8 mouse cellular contexts compared by ENCODE assay signal in the genomic region with DNA sequence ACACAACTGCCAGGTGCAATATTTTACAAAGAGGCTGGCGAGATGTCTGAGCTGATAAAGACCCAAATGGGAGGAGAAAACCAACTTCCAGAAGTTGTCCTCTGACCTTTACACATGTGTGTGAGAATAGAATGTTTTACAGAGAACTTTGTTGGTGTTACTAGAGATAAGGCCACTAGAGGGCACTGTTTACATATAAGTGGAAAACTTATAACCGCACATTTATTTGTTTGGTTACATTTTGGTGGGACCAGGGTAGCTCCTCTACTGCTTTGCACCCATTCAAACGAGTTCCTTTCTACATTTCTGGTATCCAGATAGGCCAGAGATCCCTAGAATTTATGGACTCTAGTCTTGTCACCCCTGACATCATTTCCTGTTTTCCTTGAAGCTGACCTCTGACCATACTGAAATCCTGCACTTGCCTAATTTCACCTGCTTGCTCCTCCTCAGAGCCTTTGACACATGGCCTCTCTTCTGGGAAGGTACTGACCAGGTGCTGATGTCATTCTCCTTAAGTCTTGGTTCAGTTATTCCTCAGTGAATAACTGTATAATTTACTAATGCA. TPM values are rescaled to one million over a fixed set of nuclear protein-coding genes. Genes with fewer than 3 reads are reported as not detected.
DNase-seq lines count a peak whose midpoint lies in the region; ATAC-seq and TF ChIP-seq lines count a peak whose summit lies in the region.

No protein-coding gene starts in this region.

- no peak for ATAC-seq in midbrain, postnatal 0 days (ENCODE audit: low FRiP score)

- H3K9ac ChIP-seq in midbrain, postnatal 0 days (replicated peaks; ENCODE audit: low read length, poor library complexity, severe bottlenecking), result no peak overlapping the region

- H3K9me3 ChIP-seq in midbrain, postnatal 0 days (ENCODE audit: low read length), result no peaks in the 10 kb centered on the region

- TF ChIP-seq POLR2A in kidney, adult 2 months (IDR thresholded peaks at IDR 0.05; ENCODE audit: low read depth, low read length), result no peak

- WGBS in kidney, adult 2 months, result 2% methylated on average over 3 of the region's 3 CpGs
- 0% methylated on average over 3 of the region's 3 CpGs for WGBS in midbrain, postnatal 0 days

- H3K4me1 ChIP-seq in kidney, adult 2 months (ENCODE audit: control insufficient read depth, insufficient read depth, low read length), result peaks cover 6% of the 10 kb centered on the region
- H3K4me1 ChIP-seq in midbrain, postnatal 0 days (ENCODE audit: insufficient read depth, low read length), result no peaks in the 10 kb centered on the region

- no peak overlapping the region for H3K4me3 ChIP-seq in kidney, adult 2 months (ENCODE audit: insufficient read depth, low read depth, low read length)
- H3K4me3 ChIP-seq in midbrain, postnatal 0 days (ENCODE audit: low read depth, low read length), result no peak overlapping the region

- DNase-seq in kidney, adult 2 months, result peak; percentile 74
- DNase-seq in kidney, adult 11 months, result no peak
- peak; percentile 83 for DNase-seq in 3T3-L1 (ENCODE audit: low read depth, low spot score)
- DNase-seq in CD4-positive, CD25-positive, alpha-beta regulatory T cell, adult 2 months (ENCODE audit: low read depth, low spot score), result peak; percentile 76
- DNase-seq in cerebellum, postnatal 25 days, result peak; percentile 14 to 26
- peak; percentile 85 for DNase-seq in midbrain, postnatal 0 days (ENCODE audit: low spot score)
- DNase-seq in ovary, postnatal 10 days (ENCODE audit: low spot score), result no peak
- no peak for DNase-seq in layer of hippocampus, postnatal 36 days

- 0 out of 2 replicates have a peak, but pooled peaks have one; percentile 8 for TF ChIP-seq CTCF in kidney, adult 2 months (conservative IDR thresholded peaks at IDR 0.05; ENCODE audit: insufficient read depth, insufficient read length, low read depth, low read length)
- peak; percentile 82 for TF ChIP-seq CTCF in midbrain, postnatal 0 days (IDR thresholded peaks at IDR 0.05)

- no peak overlapping the region for H3K27ac ChIP-seq in kidney, adult 2 months (ENCODE audit: insufficient read depth, low read depth, low read length)
- H3K27ac ChIP-seq in midbrain, postnatal 0 days (ENCODE audit: low read depth, low read length), result no peak overlapping the region

- no peaks in the 10 kb centered on the region for H3K36me3 ChIP-seq in kidney, adult 2 months (ENCODE audit: control insufficient read depth, insufficient read depth, low read length)
- no peaks in the 10 kb centered on the region for H3K36me3 ChIP-seq in midbrain, postnatal 0 days (ENCODE audit: insufficient read depth, low read length)

- no peak overlapping the region for H3K4me2 ChIP-seq in midbrain, postnatal 0 days (ENCODE audit: low read depth, low read length, poor library complexity, severe bottlenecking)

- H3K27me3 ChIP-seq in kidney, adult 2 months (replicated peaks; ENCODE audit: control insufficient read depth, insufficient read depth, low read length), result no peaks in the 10 kb centered on the region
- H3K27me3 ChIP-seq in midbrain, postnatal 0 days (ENCODE audit: insufficient read depth, low read length), result no peaks in the 10 kb centered on the region

RNA-seq across cellular contexts. Expression of a gene that starts 3.1 kb away (rescaled TPM):
- 22.6 and 25.5 TPM in 2 replicates for polyA plus RNA-seq in kidney, adult 2 months (2012; rRNA removed)
- 12.3 and 12.6 TPM in 2 replicates for total RNA-seq in midbrain, postnatal 0 days (2014; rRNA removed)
- polyA plus RNA-seq in midbrain, postnatal 0 days (2015; fragmentation: Nextera tagmentation; extraction: Ambion mirVana), result 12.0 and 13.5 TPM in 2 replicates
- 10 to 100 TPM; 16.6 to 19.7 TPM for total RNA-seq in layer of hippocampus, postnatal 36 days (2021)

RNA-seq across cellular contexts. Expression of a gene that starts 40.5 kb away (rescaled TPM):
- polyA plus RNA-seq in kidney, adult 2 months (2012; rRNA removed), result 7.5 and 7.7 TPM in 2 replicates
- total RNA-seq in midbrain, postnatal 0 days (2014; rRNA removed), result 4.2 and 4.6 TPM in 2 replicates
- polyA plus RNA-seq in midbrain, postnatal 0 days (2015; fragmentation: Nextera tagmentation; extraction: Ambion mirVana), result 0.72 and 1.2 TPM in 2 replicates
- 10 to 100 TPM in 1 of 2 experiments, 1 to 10 TPM in 1; 8.8 to 10.2 TPM for total RNA-seq in layer of hippocampus, postnatal 36 days (2021)

RNA-seq across cellular contexts. Expression of a gene that starts 55.1 kb away (rescaled TPM):
- polyA plus RNA-seq in kidney, adult 2 months (2012; rRNA removed), result 344 and 370 TPM in 2 replicates
- total RNA-seq in midbrain, postnatal 0 days (2014; rRNA removed), result 185 and 214 TPM in 2 replicates
- 174 and 196 TPM in 2 replicates for polyA plus RNA-seq in midbrain, postnatal 0 days (2015; fragmentation: Nextera tagmentation; extraction: Ambion mirVana)
- 100 to 1,000 TPM; 108 to 112 TPM for total RNA-seq in layer of hippocampus, postnatal 36 days (2021)

Comparison
In these comparisons a context has a peak if more than half of its experiments do, and no peak if none do; other contexts are left out.
1. DNase-seq: peak in kidney, adult 2 months (single experiment), 3T3-L1 (single experiment), CD4-positive, CD25-positive, alpha-beta regulatory T cell, adult 2 months (single experiment), cerebellum, postnatal 25 days (2 of 2) and midbrain, postnatal 0 days (single experiment); none in kidney, adult 11 months (single experiment), ovary, postnatal 10 days (single experiment) and layer of hippocampus, postnatal 36 days (0 of 2).